Mouse (Mus musculus) limb, embryonic 12.5 days (tissue): ENCODE results near the gene Slc25a12. TPM values are rescaled to one million over a fixed set of nuclear protein-coding genes. Genes with fewer than 3 reads are reported as not detected.

Experiments
- ATAC-seq: fragments of 200-750 bp; cut with Nextera tagmentation; 2 replicates; pipeline ENCODE4 v1.8.0; 2017; ENCODE audit warnings: low read depth, moderate TSS enrichment; ENCODE audit not compliant: insufficient number of reproducible peaks, insufficient read depth, low FRiP score, low TSS enrichment
- H3K27ac ChIP-seq: fragments of 300-500 bp; sonication (generic); 2 replicates; pipeline ENCODE4 v1.5.1; 2016; ENCODE audit warnings: mild to moderate bottlenecking, moderate library complexity
- H3K27me3 ChIP-seq: fragments of 300-500 bp; sonication (generic); 2 replicates; pipeline ENCODE4 v1.6.1; 2016; ENCODE audit warnings: mild to moderate bottlenecking, moderate library complexity
- H3K36me3 ChIP-seq: fragments of 300-500 bp; sonication (generic); 2 replicates; pipeline ENCODE4 v1.6.1; 2016; ENCODE audit warnings: mild to moderate bottlenecking, moderate library complexity
- H3K4me1 ChIP-seq: fragments of 300-500 bp; sonication (generic); replicated peaks from 2 replicates; pipeline ENCODE4 v1.6.1; 2016
- H3K4me2 ChIP-seq: fragments of 300-500 bp; sonication (generic); 2 replicates; pipeline ENCODE4 v1.6.1; 2016; ENCODE audit warnings: mild to moderate bottlenecking, moderate library complexity
- H3K4me3 ChIP-seq: fragments of 300-500 bp; sonication (generic); replicated peaks from 2 replicates; pipeline ENCODE4 v1.5.1; 2016; ENCODE audit warnings: mild to moderate bottlenecking
- H3K9ac ChIP-seq: fragments of 300-500 bp; sonication (generic); replicated peaks from 2 replicates; pipeline ENCODE4 v1.6.1; 2016; ENCODE audit warnings: mild to moderate bottlenecking, moderate library complexity
- H3K9me3 ChIP-seq: fragments of 300-500 bp; sonication (generic); 2 replicates; pipeline ENCODE4 v1.6.1; 2016; ENCODE audit warnings: mild to moderate bottlenecking, moderate library complexity
- WGBS: fragments of 180-500 bp; shearing (Covaris S2); methylation state at CpG from one replicate; pipeline ENCODE4 v1.1.7; 2016; 5-methylcytosine and 5-hydroxymethylcytosine counted together
- polyA plus RNA-seq: library from polyadenylated mRNA; unstranded; fragments of >200 nt; fragmentation: Nextera tagmentation; extraction: Ambion mirVana; gene quantifications from 2 replicates; pipeline ENCODE4 v1.2.1, GENCODE M21; 2016

Slc25a12 gene
- polyA plus RNA-seq, 1 experiment from 2014 or later, result 31.4 TPM

DNA sequence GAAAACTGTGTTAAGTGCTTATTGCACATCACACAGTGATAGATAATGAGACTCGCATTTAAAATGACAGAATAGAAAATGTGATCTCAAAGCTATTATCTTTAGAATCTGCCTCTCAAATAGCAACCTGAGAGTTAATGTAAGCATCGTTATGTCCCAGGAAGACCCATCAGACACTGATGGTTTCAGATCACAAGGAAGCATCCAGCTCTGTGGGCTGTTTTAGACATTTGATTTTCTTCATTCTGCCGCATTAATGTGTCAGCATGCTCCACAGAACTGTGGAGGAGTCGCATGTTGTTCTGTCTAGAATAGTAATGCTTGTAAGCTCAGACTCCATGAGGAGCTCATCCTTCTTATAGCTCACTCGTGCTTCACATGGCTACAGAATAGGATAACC lies 121.5 kb downstream of the Slc25a12 start:
- ATAC-seq, result no peak
- H3K4me2 ChIP-seq, result no peak overlapping the region
- peaks cover 52% of the 10 kb centered on the region for H3K36me3 ChIP-seq
- H3K9me3 ChIP-seq, result no peaks in the 10 kb centered on the region
- H3K27me3 ChIP-seq, result no peaks in the 10 kb centered on the region
- H3K4me1 ChIP-seq, result no peaks in the 10 kb centered on the region
- WGBS, result 91% methylated on average over 5 of the region's 5 CpGs
- H3K9ac ChIP-seq, result no peak overlapping the region
- no peak overlapping the region for H3K4me3 ChIP-seq
- no peak overlapping the region for H3K27ac ChIP-seq

DNA sequence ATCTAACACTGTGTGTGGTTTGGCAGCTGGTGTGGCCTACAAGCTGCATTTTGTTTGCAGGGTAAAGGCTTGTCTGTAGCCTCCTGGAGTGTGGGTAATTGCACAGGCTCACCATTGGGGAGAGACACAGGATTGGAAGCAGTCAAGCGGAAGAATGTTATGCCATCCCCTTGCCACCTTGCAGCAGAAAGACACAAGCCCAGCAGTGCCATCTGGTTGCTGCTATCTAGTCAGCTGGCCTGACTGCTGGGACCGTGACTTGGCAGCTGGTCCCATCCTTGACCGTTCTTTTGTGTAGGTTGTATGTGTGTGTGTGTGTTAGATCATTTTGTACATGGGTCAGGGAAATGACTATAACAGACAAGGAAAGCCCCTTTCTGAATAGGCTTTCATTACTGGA lies 122.1 kb downstream of the Slc25a12 start:
- Histone ChIP-seq H3K27ac (no peak overlapping the region), H3K4me1 (no peaks in the 10 kb centered on the region), H3K9me3 (no peaks in the 10 kb centered on the region), H3K36me3 (peaks cover 49% of the 10 kb centered on the region), H3K27me3 (no peaks in the 10 kb centered on the region), H3K9ac (no peak overlapping the region), H3K4me2 (no peak overlapping the region), H3K4me3 (no peak overlapping the region)
- WGBS, result 90% methylated on average over 3 of the region's 3 CpGs
- ATAC-seq, result no peak

DNA sequence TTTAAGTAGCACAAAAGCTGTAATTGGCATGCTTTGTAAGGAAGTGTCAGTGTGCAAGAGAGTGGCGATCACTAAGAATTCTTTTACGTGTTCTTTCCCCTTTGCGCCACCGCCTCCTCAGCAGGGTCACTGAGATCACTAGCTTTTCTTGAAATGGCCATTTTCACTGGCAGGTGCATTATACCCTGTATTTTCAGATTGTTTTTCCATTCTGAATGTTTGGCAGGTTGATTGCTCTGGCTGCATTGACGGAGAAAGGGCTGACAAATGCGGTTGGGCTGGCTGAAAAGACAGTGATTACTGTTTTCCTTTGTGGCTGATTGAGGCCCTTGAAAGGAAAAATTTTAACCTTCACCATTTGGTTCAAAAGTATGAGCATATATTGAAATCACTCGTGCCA lies 122.7 kb downstream of the Slc25a12 start:
- no peak for ATAC-seq
- Histone ChIP-seq H3K27ac (no peak overlapping the region), H3K9ac (no peak overlapping the region), H3K36me3 (peaks cover 49% of the 10 kb centered on the region), H3K27me3 (no peaks in the 10 kb centered on the region), H3K4me1 (no peaks in the 10 kb centered on the region), H3K4me2 (no peak overlapping the region), H3K9me3 (no peaks in the 10 kb centered on the region), H3K4me3 (no peak overlapping the region)
- 90% methylated on average over 7 of the region's 7 CpGs for WGBS

DNA sequence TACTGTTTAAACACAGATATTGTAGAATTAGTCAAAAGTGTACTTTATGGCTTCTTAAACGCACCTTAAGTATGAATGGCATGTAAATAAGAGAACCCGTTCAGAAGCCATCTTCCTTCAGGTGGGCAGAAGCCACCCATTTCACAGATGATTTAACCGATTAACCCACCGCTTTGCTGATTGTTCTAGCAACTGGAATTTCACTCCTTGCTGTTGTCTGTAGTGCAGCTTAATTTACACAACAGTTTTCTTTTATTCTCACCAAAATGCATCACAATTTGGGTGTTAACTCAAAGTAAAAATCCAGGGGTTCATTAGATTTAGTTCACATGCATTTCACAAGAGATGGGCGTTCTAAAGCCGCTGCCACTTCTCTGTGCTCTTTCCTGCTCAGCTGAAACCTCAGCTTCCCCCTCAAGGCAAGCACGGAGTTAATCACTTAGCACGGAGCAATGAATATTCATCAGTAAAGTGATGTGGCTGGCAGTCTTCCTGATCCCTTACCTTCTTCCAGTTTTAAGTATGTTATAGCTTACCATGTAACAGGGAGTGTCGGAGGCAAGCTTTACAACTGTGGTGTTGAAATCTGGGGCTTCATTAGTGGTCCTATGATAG lies 124.4 kb downstream of the Slc25a12 start:
- Histone ChIP-seq H3K4me2 (no peak overlapping the region), H3K27ac (no peak overlapping the region), H3K9ac (no peak overlapping the region), H3K36me3 (peaks cover 51% of the 10 kb centered on the region), H3K4me3 (no peak overlapping the region), H3K27me3 (no peaks in the 10 kb centered on the region), H3K4me1 (no peaks in the 10 kb centered on the region), H3K9me3 (no peaks in the 10 kb centered on the region)
- 85% methylated on average over 9 of the region's 9 CpGs for WGBS
- ATAC-seq, result no peak

DNA sequence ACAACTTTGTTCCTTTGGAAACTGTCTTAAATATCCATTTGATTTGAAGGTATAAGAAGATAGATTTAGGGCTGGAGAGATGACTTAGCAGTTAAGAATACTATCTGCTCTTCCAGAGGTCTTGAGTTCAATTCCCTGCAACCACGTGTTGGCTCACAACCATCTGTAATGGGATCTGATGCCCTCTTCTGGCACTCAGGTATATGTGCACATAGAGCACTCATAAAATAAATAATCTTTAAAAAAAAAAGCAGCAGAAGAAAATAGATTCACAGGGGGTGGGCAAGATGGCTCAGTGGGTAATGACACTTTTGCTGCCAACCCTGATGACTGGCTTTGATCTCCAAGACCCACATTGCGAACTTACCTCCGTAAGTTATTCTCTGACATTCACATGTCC lies 125.4 kb downstream of the Slc25a12 start:
- Histone ChIP-seq H3K27me3 (no peaks in the 10 kb centered on the region), H3K4me1 (no peaks in the 10 kb centered on the region), H3K4me3 (no peak overlapping the region), H3K9ac (no peak overlapping the region), H3K36me3 (peaks cover 51% of the 10 kb centered on the region), H3K27ac (no peak overlapping the region), H3K9me3 (no peaks in the 10 kb centered on the region), H3K4me2 (no peak overlapping the region)
- no peak for ATAC-seq
- 89% methylated on average over 3 of the region's 3 CpGs for WGBS

DNA sequence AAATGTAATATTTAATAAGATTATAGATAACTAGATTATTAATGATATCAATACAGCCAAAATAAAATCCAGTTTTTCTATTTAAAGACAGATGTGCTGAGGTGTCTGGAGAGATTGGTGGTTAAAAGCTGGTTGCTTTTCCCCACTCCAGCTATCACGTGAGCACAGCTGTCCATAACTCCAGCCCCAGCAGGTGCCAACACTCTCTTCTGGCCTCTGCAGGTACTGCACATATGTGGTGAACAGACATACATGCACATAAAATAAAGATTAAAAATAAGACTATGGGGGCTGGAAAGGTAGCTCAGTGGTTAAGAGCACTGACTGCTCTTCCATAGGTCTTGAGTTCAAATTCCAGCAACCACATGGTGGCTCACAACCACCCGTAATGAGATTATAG lies 126.0 kb downstream of the Slc25a12 start:
- ATAC-seq, result no peak
- WGBS, result 89% methylated on average over 2 of the region's 2 CpGs
- H3K36me3 ChIP-seq, result peaks cover 51% of the 10 kb centered on the region

DNA sequence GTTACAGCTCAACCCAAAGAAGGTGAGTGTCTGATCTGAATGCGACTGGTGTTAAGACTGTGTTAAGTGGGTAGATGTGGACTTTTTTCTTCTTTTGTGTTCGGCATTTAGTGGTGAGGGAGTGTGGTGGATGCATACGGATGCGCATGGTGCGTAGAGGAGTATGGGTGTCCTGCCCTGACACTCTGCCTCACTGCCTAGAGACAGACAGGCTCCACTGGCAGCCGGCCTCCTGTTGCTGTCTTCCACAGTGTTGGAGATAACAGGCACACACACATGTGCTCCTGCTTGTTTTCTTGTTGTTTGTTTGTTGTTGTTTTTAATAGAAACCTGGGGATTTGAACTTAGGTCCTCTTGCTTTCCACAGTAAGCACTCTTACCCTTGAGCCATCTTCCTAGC lies 131.5 kb downstream of the Slc25a12 start:
- H3K36me3 ChIP-seq, result peaks cover 51% of the 10 kb centered on the region
- H3K4me3 ChIP-seq, result no peak overlapping the region
- 94% methylated on average over 6 of the region's 6 CpGs for WGBS
- no peak for ATAC-seq
- H3K27me3 ChIP-seq, result no peaks in the 10 kb centered on the region
- H3K4me1 ChIP-seq, result no peaks in the 10 kb centered on the region
- no peak overlapping the region for H3K27ac ChIP-seq
- no peaks in the 10 kb centered on the region for H3K9me3 ChIP-seq
- H3K9ac ChIP-seq, result no peak overlapping the region
- H3K4me2 ChIP-seq, result no peak overlapping the region

More for the DNA sequence above, 126.0 kb downstream of the Slc25a12 start:
- Histone ChIP-seq H3K9me3 (no peaks in the 10 kb centered on the region), H3K27ac (no peak overlapping the region), H3K27me3 (no peaks in the 10 kb centered on the region), H3K9ac (no peak overlapping the region), H3K4me2 (no peak overlapping the region), H3K4me1 (no peaks in the 10 kb centered on the region), H3K4me3 (no peak overlapping the region)

DNA sequence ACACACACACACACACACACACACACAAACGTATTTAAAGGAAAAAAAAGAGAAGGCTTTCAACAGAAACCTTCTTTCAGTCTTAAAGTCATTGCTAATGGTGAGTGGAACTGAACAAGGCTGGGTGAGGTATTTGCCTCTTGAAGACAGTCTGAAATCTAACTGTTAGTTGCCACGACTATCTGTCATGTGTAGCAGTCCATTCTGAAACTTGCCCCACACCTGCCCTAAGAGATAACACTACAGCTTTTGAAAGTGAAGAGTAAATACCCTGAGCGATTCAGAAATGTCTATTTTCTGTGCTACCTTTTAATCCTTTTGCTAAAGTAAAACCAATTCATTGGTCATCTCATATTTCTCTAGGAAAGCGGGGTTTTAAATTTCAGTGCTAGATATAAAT lies 132.1 kb downstream of the Slc25a12 start:
- no peaks in the 10 kb centered on the region for H3K4me1 ChIP-seq
- H3K27ac ChIP-seq, result no peak overlapping the region
- no peaks in the 10 kb centered on the region for H3K9me3 ChIP-seq
- no peak overlapping the region for H3K4me3 ChIP-seq
- peaks cover 47% of the 10 kb centered on the region for H3K36me3 ChIP-seq
- no peak overlapping the region for H3K9ac ChIP-seq
- no peak for ATAC-seq
- WGBS, result 90% methylated on average over 4 of the region's 4 CpGs
- no peaks in the 10 kb centered on the region for H3K27me3 ChIP-seq
- no peak overlapping the region for H3K4me2 ChIP-seq

DNA sequence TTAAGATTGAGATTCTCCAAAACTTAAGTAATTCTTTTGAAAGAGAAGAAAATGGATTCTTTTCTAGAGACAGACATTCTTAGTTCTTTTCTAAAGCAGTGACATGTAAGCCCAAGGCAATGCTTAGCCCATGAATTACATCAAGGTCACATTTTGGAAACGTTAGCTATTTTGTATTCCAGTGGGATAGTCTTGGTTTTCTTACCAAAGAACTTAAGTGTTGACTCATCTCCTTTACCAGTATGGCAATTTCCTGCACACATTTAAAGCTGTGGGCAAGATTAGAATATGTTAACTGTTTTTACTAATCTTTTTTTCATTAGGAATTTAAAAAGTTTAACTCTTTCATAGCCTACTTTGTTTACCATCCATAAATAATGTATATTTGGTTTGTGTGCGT lies 134.6 kb downstream of the Slc25a12 start:
- WGBS, result 90% methylated on average over 2 of the region's 2 CpGs
- Histone ChIP-seq H3K4me3 (no peak overlapping the region), H3K27me3 (no peaks in the 10 kb centered on the region), H3K4me2 (no peak overlapping the region), H3K9ac (no peak overlapping the region), H3K9me3 (no peaks in the 10 kb centered on the region), H3K36me3 (peaks cover 48% of the 10 kb centered on the region), H3K4me1 (no peaks in the 10 kb centered on the region), H3K27ac (no peak overlapping the region)
- no peak for ATAC-seq

DNA sequence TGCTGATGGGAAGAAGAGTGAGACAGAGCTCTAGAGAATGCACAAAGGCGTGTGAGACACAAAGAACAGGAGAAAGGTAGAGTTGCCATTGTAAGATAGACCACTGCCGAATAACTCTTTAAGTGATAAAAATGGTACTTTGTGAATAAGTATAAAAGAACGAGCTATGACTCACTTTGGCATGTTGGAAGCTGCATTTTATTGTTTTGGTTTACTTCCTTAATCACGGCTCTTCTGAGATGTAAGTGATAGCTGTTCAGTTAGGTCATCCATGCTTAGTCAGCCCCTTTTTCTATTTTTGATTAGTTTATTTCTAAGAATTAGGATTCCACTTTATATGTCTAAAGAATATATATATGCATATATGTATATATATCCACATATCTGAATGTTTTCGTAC lies 135.6 kb downstream of the Slc25a12 start:
- no peak overlapping the region for H3K4me2 ChIP-seq
- no peak overlapping the region for H3K27ac ChIP-seq
- no peaks in the 10 kb centered on the region for H3K4me1 ChIP-seq
- H3K4me3 ChIP-seq, result no peak overlapping the region
- H3K27me3 ChIP-seq, result no peaks in the 10 kb centered on the region
- H3K9ac ChIP-seq, result no peak overlapping the region
- ATAC-seq, result no peak
- H3K36me3 ChIP-seq, result peaks cover 43% of the 10 kb centered on the region
- H3K9me3 ChIP-seq, result no peaks in the 10 kb centered on the region
- 86% methylated on average over 5 of the region's 5 CpGs for WGBS

DNA sequence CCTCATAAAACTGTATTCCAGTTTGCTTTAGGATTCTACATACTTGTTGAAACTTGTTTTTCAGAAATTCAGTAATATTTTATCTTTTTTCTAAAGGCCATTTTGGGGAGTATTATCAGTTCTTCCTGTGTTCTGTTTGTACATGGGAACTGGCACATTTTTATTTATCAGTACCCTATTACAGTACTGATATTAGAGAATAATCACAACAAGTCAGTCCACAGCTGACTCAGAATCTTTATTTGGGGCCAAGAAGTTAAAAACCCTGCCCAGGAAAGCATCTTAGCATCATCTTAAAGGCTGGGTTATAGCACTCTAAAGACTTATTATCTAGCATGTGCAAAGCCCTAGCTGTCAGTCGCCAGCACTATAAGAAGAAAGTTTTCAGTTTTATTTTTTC lies 137.9 kb downstream of the Slc25a12 start:
- 94% methylated on average over 1 of the region's 1 CpGs for WGBS
- H3K36me3 ChIP-seq, result peaks cover 38% of the 10 kb centered on the region
- H3K9me3 ChIP-seq, result no peaks in the 10 kb centered on the region
- no peaks in the 10 kb centered on the region for H3K27me3 ChIP-seq
- H3K9ac ChIP-seq, result no peak overlapping the region
- no peak overlapping the region for H3K4me3 ChIP-seq
- no peak for ATAC-seq
- no peak overlapping the region for H3K27ac ChIP-seq
- H3K4me1 ChIP-seq, result no peaks in the 10 kb centered on the region
- H3K4me2 ChIP-seq, result no peak overlapping the region

DNA sequence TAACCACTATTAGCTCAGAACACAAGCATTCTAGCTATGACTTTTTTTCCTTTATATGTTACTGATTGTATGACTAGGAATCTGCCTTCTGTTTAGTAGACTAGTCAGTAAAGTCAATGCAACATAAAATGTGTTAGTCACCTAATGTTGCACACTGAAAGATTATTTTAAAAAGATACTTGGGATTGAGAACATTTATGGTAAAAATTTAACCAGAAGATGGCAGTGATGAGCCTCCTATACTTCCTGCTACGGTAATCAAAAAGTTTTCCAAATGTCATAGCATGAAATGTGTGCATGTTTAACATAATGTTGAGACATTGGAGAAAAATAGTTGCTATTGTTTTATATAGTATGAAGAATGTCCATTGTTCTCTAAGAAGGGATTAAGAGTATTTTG lies 140.2 kb downstream of the Slc25a12 start:
- Histone ChIP-seq H3K4me2 (no peak overlapping the region), H3K27me3 (no peaks in the 10 kb centered on the region), H3K4me3 (no peak overlapping the region), H3K9me3 (no peaks in the 10 kb centered on the region), H3K27ac (no peak overlapping the region), H3K9ac (no peak overlapping the region), H3K4me1 (no peaks in the 10 kb centered on the region), H3K36me3 (peaks cover 52% of the 10 kb centered on the region)
- no peak for ATAC-seq
- WGBS, result 70% methylated on average over 1 of the region's 1 CpGs
